Mouse (Mus musculus): ENCODE data around the gene Cald1.
A peak's percentile ranks its signal among the peaks of the same experiment; 100 is the strongest.

Gene Cald1

GRCm38 (mm10) chr6:34719141-34719680, 120.9 kb downstream of the Cald1 start:
- no peak for DNase-seq (ENCODE audit: low spot score)

- DNase-seq (ENCODE audit: low spot score): no peak
Measured at GRCm38 (mm10) chr6:34720447-34720846, 122.1 kb downstream of the Cald1 start.

GRCm38 (mm10) chr6:34721740-34722139, 123.4 kb downstream of the Cald1 start:
- no peak for DNase-seq (ENCODE audit: low spot score)

- no peak for DNase-seq (ENCODE audit: low spot score)
Measured at GRCm38 (mm10) chr6:34722660-34723059, 124.4 kb downstream of the Cald1 start.

DNA sequence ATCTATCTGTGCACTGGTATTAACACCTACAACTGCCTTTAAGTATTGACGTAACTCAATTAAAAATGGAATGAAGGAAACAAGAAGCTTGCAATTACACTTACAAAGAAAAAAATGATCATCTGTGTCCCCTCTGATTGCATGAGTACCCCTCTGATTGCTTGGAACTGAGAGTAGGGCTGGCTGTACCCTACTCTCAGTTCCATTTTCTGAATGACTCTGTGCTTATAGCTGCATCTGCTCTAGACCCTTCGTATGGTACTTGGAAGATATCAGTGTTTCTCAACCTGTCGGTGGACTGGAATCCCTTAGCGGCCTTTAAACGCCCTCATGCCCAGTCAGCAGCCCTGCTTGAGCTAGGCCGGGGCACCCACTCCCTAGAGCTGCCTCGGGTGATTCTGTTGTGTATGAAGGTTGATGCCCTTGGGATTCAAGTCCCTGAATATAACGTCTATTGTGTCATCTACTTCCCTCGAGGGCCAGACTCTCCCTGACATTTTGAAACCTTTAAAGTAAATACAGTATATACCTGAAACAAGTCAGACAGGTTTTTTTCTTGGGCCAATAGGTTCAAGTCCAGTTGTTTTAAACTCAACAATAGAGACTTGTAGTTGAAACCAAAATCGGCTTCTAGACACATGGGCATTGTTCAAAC, 125.1 kb downstream of the Cald1 start:
- no peak for DNase-seq (ENCODE audit: low spot score)

DNA sequence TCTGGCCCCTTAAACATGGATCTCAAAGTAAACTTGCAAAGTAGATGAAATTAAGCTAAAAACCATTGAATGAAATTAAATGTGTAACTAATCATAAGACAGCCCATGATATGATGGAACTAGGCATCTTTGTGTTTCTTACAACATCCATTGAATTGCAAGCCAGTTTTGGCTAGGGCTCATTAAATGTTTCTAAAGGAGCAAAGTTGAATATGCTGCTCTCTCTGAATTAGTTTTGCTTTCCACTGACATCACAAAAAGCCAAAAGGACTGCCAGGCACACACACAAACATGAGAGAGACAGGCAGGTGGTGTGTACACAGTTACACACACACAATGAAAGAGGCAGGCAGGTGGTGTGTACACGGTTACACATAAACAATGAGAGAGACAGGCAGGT, 127.4 kb downstream of the Cald1 start:
- DNase-seq (ENCODE audit: low spot score): no peak

- no peak for DNase-seq (ENCODE audit: low spot score)
Measured at GRCm38 (mm10) chr6:34726104-34726503, 127.8 kb downstream of the Cald1 start.

DNA sequence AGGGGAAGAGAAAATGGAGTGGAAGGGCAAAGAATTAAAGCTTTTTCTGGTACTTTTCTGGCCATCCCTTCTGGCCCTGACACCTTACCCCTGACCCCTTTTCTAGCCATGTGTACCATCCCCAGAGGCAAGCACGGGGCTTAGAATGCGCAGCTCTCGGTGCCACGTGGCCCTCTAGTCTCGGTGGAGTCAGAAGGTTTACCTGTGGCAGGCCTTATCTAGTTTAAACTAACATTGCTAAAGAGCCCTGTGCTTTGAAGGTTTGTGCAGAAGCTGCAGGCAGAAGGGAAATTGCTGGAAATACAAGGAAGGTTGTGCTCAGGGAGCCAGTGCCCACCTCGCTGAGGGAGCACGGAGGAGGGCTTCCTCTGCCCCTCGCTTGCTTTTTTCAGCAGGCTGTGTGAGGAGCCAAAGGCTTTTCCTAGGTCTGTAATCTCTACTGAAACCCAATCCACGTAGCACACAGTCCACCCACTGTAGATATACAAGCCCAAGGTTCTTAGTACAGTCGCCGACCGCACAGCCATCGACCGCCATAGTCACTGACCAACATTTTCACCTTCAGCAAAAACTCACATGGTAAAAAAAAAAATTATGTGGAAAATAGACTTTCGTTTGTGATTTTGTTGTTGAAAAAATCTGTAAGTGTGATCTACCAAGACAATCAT, 129.2 kb downstream of the Cald1 start:
- DNase-seq (ENCODE audit: low spot score): no peak

GRCm38 (mm10) chr6:34729449-34730151, 131.3 kb downstream of the Cald1 start:
- DNase-seq (ENCODE audit: low spot score): no peak

DNA sequence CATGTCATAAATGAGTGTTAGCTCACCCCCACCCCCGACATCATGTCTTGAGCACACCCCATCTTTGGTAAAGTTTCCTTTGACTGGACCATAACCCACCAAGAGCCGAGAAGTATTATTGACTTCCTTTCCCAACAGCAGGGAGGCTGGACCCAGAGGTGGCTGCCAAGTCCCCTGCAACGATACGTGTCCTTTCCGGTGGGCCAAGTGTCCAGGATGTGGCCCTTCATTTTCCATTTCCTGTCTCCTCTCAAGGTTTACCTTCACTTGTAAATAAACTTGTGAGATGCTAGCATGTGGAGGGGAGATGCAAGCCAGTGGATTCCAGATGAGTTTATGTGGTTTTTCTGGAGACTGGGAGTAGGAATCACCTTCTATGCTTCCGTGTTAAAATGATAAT, 132.7 kb downstream of the Cald1 start:
- DNase-seq (ENCODE audit: low spot score): no peak

DNA sequence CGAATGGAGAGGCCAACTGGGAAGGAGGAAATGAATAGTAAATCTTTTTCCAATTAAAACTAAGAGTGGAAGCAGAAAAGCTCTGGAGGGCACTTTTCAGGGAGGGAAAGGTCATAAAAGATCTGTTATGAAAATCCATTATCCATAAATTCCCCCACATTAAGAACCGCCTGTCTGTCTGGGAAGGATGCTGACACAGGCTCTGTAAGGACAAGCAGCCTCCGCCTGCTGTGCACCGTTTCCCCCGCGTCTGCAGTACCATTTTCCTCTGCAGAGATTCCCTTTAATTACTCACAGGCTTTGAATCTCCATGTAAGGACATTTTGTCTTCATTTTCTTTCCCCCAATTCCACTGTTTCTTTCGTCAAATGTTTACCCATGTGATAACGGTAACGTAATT, 133.2 kb downstream of the Cald1 start:
- no peak for DNase-seq (ENCODE audit: low spot score)

- no peak for DNase-seq (ENCODE audit: low spot score)
Measured at GRCm38 (mm10) chr6:34734940-34735695, 136.8 kb downstream of the Cald1 start.

DNA sequence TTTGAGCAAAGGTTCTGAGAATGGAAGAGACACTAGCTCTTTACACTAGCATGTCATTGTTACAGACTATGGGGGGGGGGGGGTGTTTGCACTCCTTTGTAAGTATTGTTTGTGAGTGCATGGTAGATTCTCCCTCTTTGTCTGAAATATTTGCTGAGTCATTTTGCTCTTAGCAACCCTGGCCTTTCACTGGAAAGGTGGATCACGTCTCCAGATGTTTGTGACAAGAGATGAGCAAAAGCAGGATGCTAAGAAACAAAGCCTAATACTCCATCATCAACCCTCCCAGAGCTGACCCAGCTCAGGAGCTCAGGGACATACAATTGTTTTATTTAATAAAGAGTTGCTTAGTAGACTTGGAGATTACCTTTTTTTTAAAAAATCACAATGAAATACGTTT, 138.6 kb downstream of the Cald1 start:
- DNase-seq (ENCODE audit: low spot score): no peak

- no peak for DNase-seq (ENCODE audit: low spot score)
Measured at GRCm38 (mm10) chr6:34743946-34744345, 145.6 kb downstream of the Cald1 start.

DNA sequence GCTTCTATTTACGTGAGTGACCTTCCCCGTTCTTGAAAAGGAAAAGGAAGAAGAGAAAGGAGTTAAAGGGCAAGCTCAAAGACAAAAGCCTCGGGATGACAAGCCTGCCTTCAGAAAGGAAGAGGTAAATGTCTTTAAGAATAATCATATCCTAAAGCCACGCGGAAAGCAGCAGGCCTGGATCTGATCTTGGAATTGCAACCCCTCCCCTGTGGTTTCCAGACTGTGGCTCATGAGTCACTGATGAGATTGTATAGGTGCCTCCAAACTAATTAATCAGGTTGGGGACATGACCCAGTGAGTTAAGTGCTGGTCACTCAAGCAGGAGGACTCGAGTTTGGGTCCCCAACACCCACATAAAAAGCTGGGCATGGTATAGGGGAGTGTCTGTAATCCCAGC, 149.5 kb downstream of the Cald1 start:
- no peak for DNase-seq (ENCODE audit: low spot score)

DNA sequence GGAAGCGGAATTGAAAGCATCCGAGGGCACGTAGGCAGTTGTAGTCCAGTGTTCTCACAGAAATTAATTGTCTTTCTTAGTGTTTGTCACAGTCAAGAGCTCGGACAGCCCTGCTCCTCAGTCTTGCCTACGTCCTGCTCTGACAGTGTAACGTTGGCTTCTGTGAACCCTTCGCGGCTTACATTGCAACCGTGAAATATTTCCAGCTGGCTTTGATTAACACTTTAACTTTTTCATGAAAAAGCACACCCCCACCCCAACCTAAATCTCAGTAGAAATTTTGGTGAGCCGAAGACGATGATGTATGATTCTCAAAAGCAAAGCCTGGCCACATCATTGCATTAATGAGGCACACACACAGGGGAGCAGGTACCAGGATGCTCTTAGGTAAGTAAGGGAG, 150.3 kb downstream of the Cald1 start:
- no peak for DNase-seq (ENCODE audit: low spot score)

DNA sequence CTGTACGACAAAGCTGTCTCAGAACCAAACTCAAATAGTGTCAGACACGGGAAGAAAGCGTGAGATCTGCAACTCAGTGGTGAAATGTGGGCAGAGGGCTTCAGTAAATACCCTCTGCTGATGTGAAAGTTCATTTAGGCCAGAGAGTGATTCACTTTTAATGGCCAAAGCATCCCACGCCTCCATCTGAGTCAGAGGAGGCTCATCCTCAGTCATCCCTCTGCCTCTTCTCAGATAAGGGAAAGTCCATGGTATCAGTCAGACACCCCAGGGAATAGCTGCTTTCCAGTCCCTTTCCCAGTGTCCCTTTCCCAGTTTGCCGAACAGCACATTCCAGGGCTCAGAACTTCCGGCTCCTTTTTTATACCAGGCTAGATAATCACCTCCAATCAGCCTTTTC, 151.2 kb downstream of the Cald1 start:
- no peak for DNase-seq (ENCODE audit: low spot score)

DNA sequence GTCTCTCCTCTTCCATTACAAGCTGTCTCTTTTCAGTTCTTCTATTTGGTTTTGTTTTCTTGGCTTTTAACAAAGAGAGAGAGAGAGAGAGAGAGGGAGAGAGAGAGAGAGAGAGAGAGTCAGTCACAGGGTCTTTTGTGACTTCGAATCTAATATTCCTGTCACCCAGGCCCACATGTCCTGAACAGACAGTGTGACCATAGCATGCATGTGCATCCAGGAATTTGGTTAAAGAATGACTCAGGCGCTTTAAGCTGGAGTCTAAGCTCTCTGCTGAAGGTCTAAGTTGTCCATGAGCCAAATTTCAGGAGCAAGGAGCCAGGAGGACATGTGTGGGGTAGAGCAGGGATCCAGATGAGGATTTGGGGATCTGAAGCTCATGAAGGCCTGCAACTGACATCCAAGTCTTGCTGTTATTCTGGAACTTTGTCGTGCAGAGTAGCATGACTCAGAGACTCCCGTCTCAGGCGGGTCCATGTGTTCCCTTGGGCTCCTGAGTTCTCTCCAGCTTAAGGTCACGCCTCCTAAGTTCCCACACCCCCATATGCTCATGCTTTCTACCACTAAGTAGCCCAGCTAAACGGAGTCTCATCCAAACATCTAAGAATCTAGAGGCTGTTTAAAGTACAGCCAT, 152.3 kb downstream of the Cald1 start:
- no peak for DNase-seq (ENCODE audit: low spot score)

GRCm38 (mm10) chr6:34751625-34752024, 153.3 kb downstream of the Cald1 start:
- no peak for DNase-seq (ENCODE audit: low spot score)

- DNase-seq (ENCODE audit: low spot score): peak; percentile 62
Measured at GRCm38 (mm10) chr6:34754448-34754847, 156.1 kb downstream of the Cald1 start.

DNA sequence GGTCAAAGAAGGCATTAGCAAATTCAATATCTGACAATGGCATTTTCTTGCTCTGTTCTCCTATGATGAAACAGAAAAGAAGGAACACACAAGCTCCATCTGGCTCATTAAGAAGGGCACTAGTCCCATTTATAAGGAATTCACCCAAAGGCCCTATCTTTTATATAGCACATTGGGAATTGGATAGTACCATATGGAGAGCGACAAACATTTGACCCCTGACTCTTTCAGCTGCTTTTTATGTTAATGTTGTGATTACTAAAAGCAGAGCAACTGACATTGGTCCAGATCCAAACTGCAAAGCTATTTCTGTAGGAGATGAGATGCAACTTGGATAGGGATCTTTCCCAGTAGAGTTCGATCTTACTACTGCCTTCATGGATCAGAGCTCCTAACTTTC, 160.0 kb downstream of the Cald1 start:
- no peak for DNase-seq (ENCODE audit: low spot score)

- DNase-seq (ENCODE audit: low spot score): no peak
Measured at GRCm38 (mm10) chr6:34760023-34760422, 161.7 kb downstream of the Cald1 start.

Measured in layer of hippocampus, adult 9-10 months (tissue).